Mouse (Mus musculus): ENCODE results near the gene Acot8. TPM values are rescaled to one million over a fixed set of nuclear protein-coding genes. Genes with fewer than 3 reads are reported as not detected.

Acot8 gene
- polyA plus RNA-seq, 1 experiment from 2014 or later = 18.8 TPM

GRCm38 (mm10) chr2:164754105-164754504 is 50.6 kb downstream of the Acot8 start:
- Histone ChIP-seq H3K36me3 (peaks cover 97% of the 10 kb centered on the region), H3K4me1 (replicated peaks) (peaks cover 51% of the 10 kb centered on the region), H3K9ac (0 out of 2 replicates have a peak overlapping the region, but pooled peaks have one; percentile 27), H3K9me3 (replicated peaks) (no peaks in the 10 kb centered on the region; the same call in 1 of the 2 replicates), H3K4me2 (no peak overlapping the region), H3K27me3 (no peaks in the 10 kb centered on the region), H3K27ac (peak overlapping the region; percentile 98; the same call in 1 of the 2 replicates), H3K4me3 (replicated peaks) (no peak overlapping the region)
- DNase-seq (no peak), ATAC-seq (ENCODE audit: low read depth) (no peak)
- WGBS (ENCODE audit: insufficient replicate concordance) = 67% methylated on average over 11 of the region's 11 CpGs

GRCm38 (mm10) chr2:164752454-164752853 is 52.2 kb downstream of the Acot8 start:
- Histone ChIP-seq H3K36me3 (peaks cover 99% of the 10 kb centered on the region), H3K4me1 (replicated peaks) (peaks cover 50% of the 10 kb centered on the region), H3K27ac (peak overlapping the region; percentile 40; the same call in 1 of the 2 replicates), H3K4me3 (replicated peaks) (no peak overlapping the region), H3K27me3 (no peaks in the 10 kb centered on the region), H3K9ac (no peak overlapping the region), H3K4me2 (no peak overlapping the region), H3K9me3 (replicated peaks) (no peaks in the 10 kb centered on the region; the same call in 1 of the 2 replicates)
- DNase-seq = no peak
- WGBS (ENCODE audit: insufficient replicate concordance) = 90% methylated on average over 2 of the region's 2 CpGs
- no peak for ATAC-seq (ENCODE audit: low read depth)

GRCm38 (mm10) chr2:164748991-164749390 is 55.7 kb downstream of the Acot8 start:
- peak overlapping the region; percentile 97; the same call in 1 of the 2 replicates for H3K9ac ChIP-seq
- 85% methylated on average over 6 of the region's 6 CpGs for WGBS (ENCODE audit: insufficient replicate concordance)
- no peak overlapping the region for H3K4me3 ChIP-seq (replicated peaks)
- H3K27me3 ChIP-seq = 0 out of 2 replicates have a peak, but pooled peaks cover 3% of the 10 kb centered on the region
- no peak for ATAC-seq (ENCODE audit: low read depth)
- H3K27ac ChIP-seq = peak overlapping the region; percentile 89
- peaks cover 67% of the 10 kb centered on the region for H3K36me3 ChIP-seq
- H3K4me2 ChIP-seq = peak overlapping the region; percentile 93
- peaks cover 50% of the 10 kb centered on the region for H3K4me1 ChIP-seq (replicated peaks)
- DNase-seq = no peak
- H3K9me3 ChIP-seq (replicated peaks) = no peaks in the 10 kb centered on the region

GRCm38 (mm10) chr2:164748191-164748590 is 56.5 kb downstream of the Acot8 start:
- peak overlapping the region; percentile 91 for H3K4me3 ChIP-seq (replicated peaks)
- WGBS (ENCODE audit: insufficient replicate concordance) = 61% methylated on average over 4 of the region's 4 CpGs
- DNase-seq = no peak
- H3K9ac ChIP-seq = peak overlapping the region; percentile 97
- H3K9me3 ChIP-seq (replicated peaks) = no peaks in the 10 kb centered on the region
- 0 out of 2 replicates have a peak, but pooled peaks cover 10% of the 10 kb centered on the region for H3K27me3 ChIP-seq
- H3K36me3 ChIP-seq = peaks cover 59% of the 10 kb centered on the region
- ATAC-seq (ENCODE audit: low read depth) = peak; percentile 43
- H3K4me2 ChIP-seq = peak overlapping the region; percentile 93
- H3K27ac ChIP-seq = peak overlapping the region; percentile 89
- H3K4me1 ChIP-seq (replicated peaks) = peaks cover 52% of the 10 kb centered on the region

- Histone ChIP-seq H3K27ac (peak overlapping the region; percentile 89), H3K4me2 (peak overlapping the region; percentile 93), H3K4me3 (replicated peaks) (peak overlapping the region; percentile 91), H3K4me1 (replicated peaks) (peaks cover 51% of the 10 kb centered on the region), H3K36me3 (peaks cover 44% of the 10 kb centered on the region), H3K9me3 (replicated peaks) (no peaks in the 10 kb centered on the region), H3K9ac (peak overlapping the region; percentile 97), H3K27me3 (0 out of 2 replicates have a peak, but pooled peaks cover 20% of the 10 kb centered on the region)
- ATAC-seq (ENCODE audit: low read depth) (peak; percentile 32), DNase-seq (no peak)
- 32% methylated on average over 8 of the region's 8 CpGs for whole genome bisulfite sequencing (ENCODE audit: insufficient replicate concordance)
Measured at GRCm38 (mm10) chr2:164746693-164747092, 58.0 kb downstream of the Acot8 start.

GRCm38 (mm10) chr2:164745843-164746479 is 58.7 kb downstream of the Acot8 start, which contains the start of the genes Wfdc3 and Dnttip1:
TSS of gene Wfdc3 (minus strand) at chr2:164745931.
TSS of gene Dnttip1 (plus strand) at chr2:164745983.
- WGBS (ENCODE audit: insufficient replicate concordance) = under 1% methylated on average over 70 of the region's 70 CpGs

GRCm38 (mm10) chr2:164744987-164745386 is 59.7 kb downstream of the Acot8 start:
- H3K4me3 ChIP-seq (replicated peaks) = peak overlapping the region; percentile 91
- ATAC-seq (ENCODE audit: low read depth) (no peak), DNase-seq (no peak)
- H3K9ac ChIP-seq = peak overlapping the region; percentile 97
- H3K4me1 ChIP-seq (replicated peaks) = peaks cover 51% of the 10 kb centered on the region
- WGBS (ENCODE audit: insufficient replicate concordance) = 48% methylated on average over 13 of the region's 13 CpGs
- H3K27me3 ChIP-seq = 0 out of 2 replicates have a peak, but pooled peaks cover 28% of the 10 kb centered on the region
- peaks cover 28% of the 10 kb centered on the region for H3K36me3 ChIP-seq
- H3K9me3 ChIP-seq (replicated peaks) = no peaks in the 10 kb centered on the region
- H3K27ac ChIP-seq = peak overlapping the region; percentile 89
- H3K4me2 ChIP-seq = peak overlapping the region; percentile 93

More at GRCm38 (mm10) chr2:164745843-164746479, 58.7 kb downstream of the Acot8 start, which contains the start of the genes Wfdc3 and Dnttip1:
- H3K4me3 ChIP-seq (replicated peaks) = peak within 1 kb of the TSS; percentile 91
- no peaks in the 10 kb centered on the region for H3K9me3 ChIP-seq (replicated peaks)
- H3K4me2 ChIP-seq = peak within 1 kb of the TSS; percentile 93
- ATAC-seq (ENCODE audit: low read depth) (peak; percentile 86), DNase-seq (peak; percentile 88)
- H3K9ac ChIP-seq = peak within 1 kb of the TSS; percentile 97
- H3K27ac ChIP-seq = peak within 1 kb of the TSS; percentile 89
- peaks cover 38% of the 10 kb centered on the region for H3K36me3 ChIP-seq
- 0 out of 2 replicates have a peak, but pooled peaks cover 25% of the 10 kb centered on the region for H3K27me3 ChIP-seq
- H3K4me1 ChIP-seq (replicated peaks) = peaks cover 51% of the 10 kb centered on the region

Other genes starting within 250 kb of the Acot8 start
- gene Wfdc2, start 242.5 kb downstream of the Acot8 start, polyA plus RNA-seq (2015; fragmentation: Nextera tagmentation; extraction: Ambion mirVana) = 1.2 and 1.9 TPM in 2 replicates
- not detected in 2 replicates for gene Spint3, start 231.4 kb downstream of the Acot8 start, polyA plus RNA-seq (2015; fragmentation: Nextera tagmentation; extraction: Ambion mirVana)
- 0.13 and 0.19 TPM in 2 replicates for gene Wfdc6a, start 219.4 kb downstream of the Acot8 start, polyA plus RNA-seq (2015; fragmentation: Nextera tagmentation; extraction: Ambion mirVana)
- not detected in 2 replicates for gene Eppin, start 211.3 kb downstream of the Acot8 start, polyA plus RNA-seq (2015; fragmentation: Nextera tagmentation; extraction: Ambion mirVana)
- gene Wfdc6b, start 191.4 kb downstream of the Acot8 start, polyA plus RNA-seq (2015; fragmentation: Nextera tagmentation; extraction: Ambion mirVana) = not detected in 2 replicates
- not detected in 2 replicates for gene Wfdc8, start 191.3 kb downstream of the Acot8 start, polyA plus RNA-seq (2015; fragmentation: Nextera tagmentation; extraction: Ambion mirVana)
- not detected in 2 replicates for gene Wfdc16, start 166.1 kb downstream of the Acot8 start, polyA plus RNA-seq (2015; fragmentation: Nextera tagmentation; extraction: Ambion mirVana)
- not detected in 2 replicates for gene Wfdc10, start 148.8 kb downstream of the Acot8 start, polyA plus RNA-seq (2015; fragmentation: Nextera tagmentation; extraction: Ambion mirVana)
- not detected in 2 replicates for gene Wfdc9, start 148.3 kb downstream of the Acot8 start, polyA plus RNA-seq (2015; fragmentation: Nextera tagmentation; extraction: Ambion mirVana)
- gene Wfdc11, start 130.8 kb downstream of the Acot8 start, polyA plus RNA-seq (2015; fragmentation: Nextera tagmentation; extraction: Ambion mirVana) = not detected in 2 replicates
- gene Wfdc13, start 119.8 kb downstream of the Acot8 start, polyA plus RNA-seq (2015; fragmentation: Nextera tagmentation; extraction: Ambion mirVana) = not detected in 2 replicates
- gene Spint4, start 106.4 kb downstream of the Acot8 start, polyA plus RNA-seq (2015; fragmentation: Nextera tagmentation; extraction: Ambion mirVana) = not detected in 2 replicates
- not detected in 2 replicates for gene Spint5, start 89.6 kb downstream of the Acot8 start, polyA plus RNA-seq (2015; fragmentation: Nextera tagmentation; extraction: Ambion mirVana)
- gene Wfdc3, start 59.0 kb downstream of the Acot8 start, polyA plus RNA-seq (2015; fragmentation: Nextera tagmentation; extraction: Ambion mirVana) = 0.93 and 1.0 TPM in 2 replicates
- gene Dnttip1, start 58.9 kb downstream of the Acot8 start, polyA plus RNA-seq (2015; fragmentation: Nextera tagmentation; extraction: Ambion mirVana) = 47.3 and 49.8 TPM in 2 replicates
- 762 and 764 TPM in 2 replicates for gene Ube2c, start 35.0 kb downstream of the Acot8 start, polyA plus RNA-seq (2015; fragmentation: Nextera tagmentation; extraction: Ambion mirVana)
- 5.1 and 8.4 TPM in 2 replicates for gene Tnnc2, start 24.9 kb downstream of the Acot8 start, polyA plus RNA-seq (2015; fragmentation: Nextera tagmentation; extraction: Ambion mirVana)
- gene Snx21, start 19.1 kb downstream of the Acot8 start, polyA plus RNA-seq (2015; fragmentation: Nextera tagmentation; extraction: Ambion mirVana) = 4.1 TPM in 2 replicates
- 4.3 and 5.1 TPM in 2 replicates for gene Zswim3, start 216 bp upstream of the Acot8 start, polyA plus RNA-seq (2015; fragmentation: Nextera tagmentation; extraction: Ambion mirVana)
- gene Zswim1, start 17.8 kb upstream of the Acot8 start, polyA plus RNA-seq (2015; fragmentation: Nextera tagmentation; extraction: Ambion mirVana) = 6.2 and 6.9 TPM in 2 replicates
- not detected in 2 replicates for gene Spata25, start 23.7 kb upstream of the Acot8 start, polyA plus RNA-seq (2015; fragmentation: Nextera tagmentation; extraction: Ambion mirVana)
- 65.4 and 69.2 TPM in 2 replicates for gene Ctsa, start 28.0 kb upstream of the Acot8 start, polyA plus RNA-seq (2015; fragmentation: Nextera tagmentation; extraction: Ambion mirVana)
- 2.4 and 2.5 TPM in 2 replicates for gene Neurl2, start 28.6 kb upstream of the Acot8 start, polyA plus RNA-seq (2015; fragmentation: Nextera tagmentation; extraction: Ambion mirVana)
- gene Pltp, start 52.8 kb upstream of the Acot8 start, polyA plus RNA-seq (2015; fragmentation: Nextera tagmentation; extraction: Ambion mirVana) = 7.7 and 8.3 TPM in 2 replicates
- 45.5 and 48.3 TPM in 2 replicates for gene Pcif1, start 74.4 kb upstream of the Acot8 start, polyA plus RNA-seq (2015; fragmentation: Nextera tagmentation; extraction: Ambion mirVana)
- gene Zfp335, start 106.9 kb upstream of the Acot8 start, polyA plus RNA-seq (2015; fragmentation: Nextera tagmentation; extraction: Ambion mirVana) = 5.4 and 6.1 TPM in 2 replicates
- gene Mmp9, start 135.9 kb upstream of the Acot8 start, polyA plus RNA-seq (2015; fragmentation: Nextera tagmentation; extraction: Ambion mirVana) = 1.1 and 1.2 TPM in 2 replicates
- 0.17 and 0.18 TPM in 2 replicates for gene Slc12a5, start 155.9 kb upstream of the Acot8 start, polyA plus RNA-seq (2015; fragmentation: Nextera tagmentation; extraction: Ambion mirVana)
- 18.3 and 22.2 TPM in 2 replicates for gene Ncoa5, start 230.0 kb upstream of the Acot8 start, polyA plus RNA-seq (2015; fragmentation: Nextera tagmentation; extraction: Ambion mirVana)

All from liver, embryonic 13.5 days (tissue).